Mouse (Mus musculus): ENCODE data around the gene Tspan4.
A peak's percentile ranks its signal among the peaks of the same experiment; 100 is the strongest.

Gene Tspan4

GRCm38 (mm10) chr7:141477578-141478269 lies 2.7 kb downstream of the Tspan4 start:
- no peak for DNase-seq

- DNase-seq, result no peak
Measured at GRCm38 (mm10) chr7:141478270-141478748, 3.3 kb downstream of the Tspan4 start.

- DNase-seq, result peak; percentile 83
Measured at GRCm38 (mm10) chr7:141480842-141481497, 5.9 kb downstream of the Tspan4 start.

- no peak for DNase-seq
Measured at GRCm38 (mm10) chr7:141481498-141482401, 6.7 kb downstream of the Tspan4 start.

GRCm38 (mm10) chr7:141482531-141483024 lies 7.5 kb downstream of the Tspan4 start:
- DNase-seq, result no peak

GRCm38 (mm10) chr7:141483114-141483653 lies 8.1 kb downstream of the Tspan4 start:
- DNase-seq, result no peak

GRCm38 (mm10) chr7:141484186-141485120 lies 9.4 kb downstream of the Tspan4 start:
- DNase-seq, result no peak

- DNase-seq, result no peak
Measured at GRCm38 (mm10) chr7:141485186-141485585, 10.1 kb downstream of the Tspan4 start.

GRCm38 (mm10) chr7:141485606-141486005 lies 10.6 kb downstream of the Tspan4 start:
- DNase-seq, result no peak

GRCm38 (mm10) chr7:141486239-141486638 lies 11.2 kb downstream of the Tspan4 start:
- no peak for DNase-seq

- DNase-seq, result no peak
Measured at GRCm38 (mm10) chr7:141487141-141487540, 12.1 kb downstream of the Tspan4 start.

GRCm38 (mm10) chr7:141491151-141491550 lies 16.1 kb downstream of the Tspan4 start:
- DNase-seq, result no peak

- no peak for DNase-seq
Measured at GRCm38 (mm10) chr7:141492738-141493137, 17.7 kb downstream of the Tspan4 start.

- no peak for DNase-seq
Measured at GRCm38 (mm10) chr7:141493729-141494128, 18.7 kb downstream of the Tspan4 start.

- no peak for DNase-seq
Measured at GRCm38 (mm10) chr7:141495379-141495778, 20.3 kb downstream of the Tspan4 start.

- DNase-seq, result no peak
Measured at GRCm38 (mm10) chr7:141495940-141496339, 20.9 kb downstream of the Tspan4 start.

- no peak for DNase-seq
Measured at GRCm38 (mm10) chr7:141497600-141497999, 22.6 kb downstream of the Tspan4 start.

- DNase-seq, result no peak
Measured at GRCm38 (mm10) chr7:141501820-141502555, 26.9 kb downstream of the Tspan4 start.

GRCm38 (mm10) chr7:141502556-141502905 lies 27.5 kb downstream of the Tspan4 start:
- no peak for DNase-seq

GRCm38 (mm10) chr7:141506278-141506677 lies 31.2 kb downstream of the Tspan4 start:
- DNase-seq, result no peak

GRCm38 (mm10) chr7:141508160-141508559 lies 33.1 kb downstream of the Tspan4 start:
- DNase-seq, result no peak

All from kidney, postnatal 14 days (tissue).